Mouse (Mus musculus) heart, adult 11 months (tissue): ENCODE results near the gene Rubcn.
A peak's percentile ranks its signal among the peaks of the same experiment; 100 is the strongest.
"Not testable (repeated sequence)": the region's sequence is repeated elsewhere in the genome, so short reads cannot be mapped to it uniquely, and the experiment has no call there.

Experiments
- DNase-seq: peaks from one replicate; pipeline ENCODE4 v3.0.0; 2022

The Rubcn gene

GRCm38 (mm10) chr16:32877343-32878156 is at the start of gene Rubcn, which contains the start of gene Fyttd1:
Gene Rubcn, minus strand, starts transcription at chr16:32877766.
Gene Fyttd1, plus strand, starts transcription at chr16:32877500.
- DNase-seq, result peak; percentile 100

GRCm38 (mm10) chr16:32927044-32927443 is 49.5 kb upstream of the Rubcn start:
- peak; percentile 55 for DNase-seq

DNA sequence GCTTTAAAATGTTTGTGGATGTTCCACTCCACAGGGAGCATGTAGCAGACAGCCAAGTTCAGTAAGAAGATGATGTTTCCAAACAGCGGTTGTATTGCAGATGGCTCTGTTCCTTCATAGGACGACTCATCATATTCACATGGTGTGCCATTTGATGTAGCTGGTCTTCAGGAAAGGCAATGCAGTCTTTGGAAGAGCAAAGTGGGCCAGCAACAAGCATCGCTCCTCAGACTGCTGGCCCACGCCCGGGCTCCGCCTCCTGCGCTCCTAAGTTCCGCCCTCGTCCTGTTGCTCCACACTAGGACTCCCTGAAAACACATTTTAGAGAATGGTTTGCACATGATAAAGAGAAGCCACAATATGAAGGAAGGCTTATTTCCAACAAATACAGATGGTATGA is 49.1 kb upstream of the Rubcn start:
- peak; percentile 89 for DNase-seq

DNA sequence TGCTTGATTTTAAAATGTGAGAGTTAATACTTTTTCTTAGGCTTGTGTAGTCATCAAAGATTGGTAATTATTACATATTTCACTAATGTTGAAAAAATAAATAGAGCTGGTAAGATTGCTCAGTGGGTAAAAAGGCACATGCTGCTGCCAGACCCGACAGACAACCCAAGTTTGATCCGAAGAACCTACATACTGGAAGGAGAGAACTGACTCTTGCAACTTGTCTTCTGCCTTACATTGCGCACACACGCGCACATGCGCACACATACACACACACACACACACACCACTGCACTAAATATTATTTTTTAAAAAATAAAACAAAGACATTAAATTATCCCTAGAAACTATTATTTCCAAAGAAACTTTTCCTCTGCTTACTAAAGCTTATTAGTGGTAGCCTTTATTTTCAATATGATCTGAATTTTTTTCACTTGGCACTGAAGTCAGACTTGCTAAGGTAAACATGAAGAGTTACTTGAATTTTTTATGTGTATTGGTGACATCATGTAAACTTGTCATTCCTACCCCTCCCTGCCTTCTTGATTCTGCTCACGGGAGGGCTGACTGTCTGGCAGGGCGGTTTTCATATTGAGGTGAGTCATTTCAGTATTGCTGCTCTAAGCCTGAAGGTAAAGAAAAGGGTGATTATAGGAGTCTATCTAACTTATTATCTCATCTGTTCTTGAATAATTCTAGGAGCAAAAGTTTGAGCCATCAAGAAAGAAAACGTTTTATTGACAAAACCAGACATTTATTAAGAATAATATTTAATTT is 37.9 kb upstream of the Rubcn start:
- no peak for DNase-seq

GRCm38 (mm10) chr16:32913937-32914881 is 36.6 kb upstream of the Rubcn start, which contains the start of gene Lrch3:
Gene Lrch3, plus strand, starts transcription at chr16:32914100.
- peak; percentile 99 for DNase-seq

DNA sequence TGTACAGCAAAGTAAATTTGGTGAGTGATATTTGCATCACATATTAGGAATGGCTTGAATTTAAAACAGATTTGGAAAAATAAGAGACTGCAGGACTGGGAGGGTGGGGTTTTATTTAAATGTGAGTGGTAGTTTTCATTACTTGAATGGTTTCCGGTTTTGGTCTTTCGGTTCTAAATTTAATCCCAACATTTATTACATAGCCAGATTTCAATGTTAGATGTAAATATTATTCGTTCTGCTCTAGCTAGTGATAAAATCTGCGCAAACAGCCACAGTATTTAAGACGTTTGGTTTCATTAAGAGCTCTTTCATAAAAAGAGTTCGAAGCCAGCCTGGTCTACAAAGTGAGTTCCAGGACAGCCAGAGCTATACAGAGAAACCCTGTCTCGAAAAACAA is 35.6 kb upstream of the Rubcn start:
- no peak for DNase-seq

DNA sequence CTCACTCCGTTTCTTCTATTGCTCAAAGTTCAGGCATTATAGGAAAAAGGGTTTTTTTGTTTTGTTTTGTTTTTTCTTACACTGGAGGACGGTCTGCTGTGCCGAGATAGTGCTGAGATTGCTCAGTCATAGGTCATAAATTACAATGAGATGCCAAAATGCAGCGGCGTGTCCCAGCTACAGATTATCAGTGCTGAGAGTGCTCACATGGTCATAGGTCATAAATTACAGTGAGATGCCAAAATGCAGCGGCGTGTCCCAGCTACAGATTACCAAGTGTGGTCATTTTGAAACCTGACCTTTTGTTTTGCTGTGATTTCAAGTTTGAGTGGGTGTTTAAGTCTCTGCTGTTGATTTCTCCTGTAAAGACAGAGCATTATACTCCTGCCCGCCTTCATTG is 29.2 kb upstream of the Rubcn start:
- DNase-seq, result no peak

- DNase-seq, result no peak
Observed at GRCm38 (mm10) chr16:32906186-32906585, 28.6 kb upstream of the Rubcn start.

GRCm38 (mm10) chr16:32902051-32902428 is 24.5 kb upstream of the Rubcn start:
- no peak for DNase-seq

DNA sequence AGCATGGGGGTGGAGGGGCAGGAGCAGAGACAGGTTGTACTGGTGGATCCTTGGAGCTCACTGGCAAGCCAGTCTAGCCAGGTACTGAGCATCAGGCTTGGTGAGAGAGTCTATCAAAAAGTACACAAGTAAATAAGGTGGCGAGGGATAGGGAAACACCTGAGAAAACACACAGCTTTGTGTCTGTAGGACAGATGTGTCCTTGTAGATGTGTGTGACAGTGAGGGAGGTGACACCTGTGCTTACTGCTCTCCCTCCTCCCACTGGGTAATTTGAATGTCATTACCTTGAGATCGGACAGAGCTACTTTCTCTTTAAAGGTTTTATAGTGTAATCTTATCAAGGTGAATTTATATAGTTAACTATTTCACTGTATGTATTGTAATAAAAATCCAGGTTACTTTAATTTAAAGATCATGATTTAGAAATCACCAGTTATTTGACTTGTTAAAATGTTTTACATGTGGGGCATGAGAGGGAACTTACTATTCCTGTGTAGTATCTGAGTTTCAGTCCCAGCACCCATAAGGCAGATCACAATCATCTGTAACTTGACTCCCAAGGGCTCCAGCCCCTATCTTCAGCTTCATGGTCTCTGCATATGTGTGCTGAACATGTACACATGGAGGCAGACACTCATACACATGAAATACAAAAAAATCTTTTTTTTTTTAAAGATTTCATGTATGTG is 23.9 kb upstream of the Rubcn start:
- DNase-seq, result no peak

DNA sequence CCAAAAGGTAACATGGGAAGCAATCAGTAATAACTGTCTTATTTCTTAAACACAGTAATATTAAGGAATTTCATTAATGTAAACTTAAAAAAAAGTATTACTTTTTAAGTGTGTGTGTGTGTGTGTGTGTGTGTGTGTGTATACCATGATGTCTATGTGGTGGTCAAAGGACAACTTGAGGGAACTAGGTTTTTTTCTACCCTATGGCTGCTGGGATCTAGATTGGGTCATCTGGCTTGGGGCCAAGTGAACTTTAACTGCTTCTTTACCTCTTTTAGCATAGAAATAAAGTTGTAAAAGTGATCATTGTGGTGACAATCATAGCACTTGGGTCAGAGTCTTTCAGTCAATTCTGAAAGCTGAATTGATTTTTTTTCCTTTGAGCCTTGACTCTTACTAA is 18.6 kb upstream of the Rubcn start:
- DNase-seq, result no peak

- no peak for DNase-seq
Observed at GRCm38 (mm10) chr16:32889881-32890280, 12.3 kb upstream of the Rubcn start.

- DNase-seq, result no peak
Observed at GRCm38 (mm10) chr16:32887996-32888395, 10.4 kb upstream of the Rubcn start.

GRCm38 (mm10) chr16:32881538-32881937 is 4.0 kb upstream of the Rubcn start:
- no peak for DNase-seq

DNA sequence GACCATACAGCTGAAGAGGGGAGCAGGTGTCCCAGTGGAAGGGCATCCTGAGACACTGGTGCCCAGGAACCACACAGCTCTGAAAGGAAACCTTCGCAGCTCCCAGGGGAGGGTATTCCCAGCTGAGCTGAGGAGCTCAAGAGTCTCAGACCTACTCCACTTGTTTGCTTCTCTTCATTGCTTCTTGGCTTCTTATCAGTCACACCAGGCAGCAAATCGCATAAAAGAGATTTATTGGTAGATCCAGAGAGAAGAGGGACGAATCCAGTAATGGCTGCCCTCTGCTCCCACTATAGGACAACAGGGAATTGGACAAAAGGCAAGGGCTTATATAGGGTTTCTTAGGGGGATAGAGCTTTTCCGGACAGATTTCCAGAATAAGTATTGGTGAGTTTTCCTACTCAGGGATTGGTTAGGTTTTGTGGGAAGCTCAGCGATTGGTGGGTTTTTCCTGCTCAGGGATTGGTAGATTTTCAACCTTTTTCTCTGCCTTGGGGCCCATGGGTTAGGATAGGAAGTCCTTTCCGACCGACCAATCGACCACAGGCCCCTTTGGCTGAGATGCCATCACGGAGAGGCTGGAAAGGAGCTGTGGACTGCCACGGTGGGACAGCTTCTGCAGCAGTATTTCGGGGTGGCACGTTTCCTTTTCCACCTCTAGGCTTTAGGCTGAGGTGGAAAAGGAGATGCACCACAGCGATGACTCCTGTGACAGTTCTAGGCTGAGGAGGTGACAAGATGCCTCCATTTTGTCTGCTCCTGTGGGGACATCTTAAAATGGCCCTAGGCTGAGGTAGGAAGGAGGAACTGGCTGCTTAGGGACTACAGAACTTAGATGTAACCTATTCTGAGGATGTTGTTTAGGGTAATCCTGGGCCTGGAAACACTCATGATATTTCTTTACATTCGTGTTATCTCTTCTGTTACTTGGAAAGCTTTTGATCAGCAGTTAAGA is 1.7 kb upstream of the Rubcn start:
- DNase-seq, result peak; percentile 91

- no peak for DNase-seq
Observed at GRCm38 (mm10) chr16:32878157-32878598, 612 bp upstream of the Rubcn start.

DNA sequence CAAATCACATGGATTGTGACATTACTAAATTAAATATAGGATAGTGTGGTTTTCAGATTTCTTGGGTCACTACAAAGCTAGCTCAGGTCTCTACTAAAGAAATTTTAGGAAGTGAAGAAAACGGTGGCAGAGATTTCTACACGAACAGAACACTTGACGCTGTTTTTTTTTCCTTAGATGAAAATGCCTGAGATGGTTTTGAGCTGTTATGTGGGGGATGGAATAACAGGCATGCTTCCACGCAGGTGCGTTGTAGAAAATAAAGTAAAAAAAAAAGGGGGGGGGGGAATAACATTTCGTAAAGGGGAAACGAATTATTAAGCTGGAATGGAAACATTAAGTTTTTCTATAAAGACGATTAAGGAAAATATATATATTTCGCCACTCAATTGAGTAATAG is 735 bp downstream of the Rubcn start:
- peak; percentile 61 for DNase-seq

GRCm38 (mm10) chr16:32875847-32876246 is 1.7 kb downstream of the Rubcn start:
- peak; percentile 56 for DNase-seq

GRCm38 (mm10) chr16:32875281-32875680 is 2.3 kb downstream of the Rubcn start:
- DNase-seq, result not testable (repeated sequence)

DNA sequence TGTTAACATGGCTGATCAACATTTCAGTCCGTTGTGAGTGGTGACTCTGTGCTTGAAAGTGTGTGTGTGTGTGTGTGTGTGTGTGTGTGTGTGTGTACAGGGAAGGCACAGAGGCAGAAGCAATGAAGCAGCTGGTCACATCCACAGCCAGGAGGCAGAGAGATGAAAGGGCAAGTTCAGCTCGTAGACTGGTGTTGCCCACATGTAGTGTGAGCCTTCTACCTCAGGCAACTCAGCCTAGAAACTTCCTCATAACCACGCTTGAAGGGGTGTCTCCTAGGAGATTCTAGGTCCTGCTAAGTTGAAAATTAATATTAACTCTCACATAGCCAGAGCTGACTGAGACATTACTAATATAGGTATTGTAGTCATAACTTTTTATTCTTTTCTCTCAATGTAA is 4.2 kb downstream of the Rubcn start:
- DNase-seq, result no peak

DNA sequence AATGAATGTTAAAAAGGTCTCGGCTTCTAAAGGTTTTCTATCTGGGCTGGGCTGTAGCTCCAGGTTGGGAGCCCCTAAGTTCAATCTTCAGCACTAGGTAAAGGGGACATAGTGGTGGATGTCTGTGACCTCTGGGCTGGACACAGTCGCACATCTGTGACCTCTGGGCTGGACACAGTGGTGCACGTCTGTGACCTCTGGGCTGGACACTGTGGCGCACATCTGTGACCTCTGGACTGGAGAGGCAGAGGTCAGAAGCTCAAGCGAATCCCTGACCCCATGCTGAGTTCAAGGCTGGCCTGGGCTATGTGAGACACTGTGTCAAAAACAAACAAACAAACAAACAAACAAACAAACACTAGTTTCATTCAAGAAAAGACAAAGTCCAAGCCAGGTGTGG is 7.3 kb downstream of the Rubcn start:
- DNase-seq, result peak; percentile 82
